Mouse (Mus musculus): ENCODE measurements at regions not wholly inside any gene's neighbourhood (a gene's known extent, or its start where the extent isn't known, plus 50 kb on each side); places are given as distances from the start of the nearest gene placed in this dataset.

- ATAC-seq (ENCODE audit: low TSS enrichment) = no peak
These were observed 216.0 kb upstream of the Fut9 start for GRCm38 (mm10) chr4:26016071-26016470.

- ATAC-seq (ENCODE audit: low TSS enrichment) = no peak
These were observed 200.3 kb upstream of the Fut9 start for GRCm38 (mm10) chr4:26000364-26000763.

- no peak for ATAC-seq (ENCODE audit: low TSS enrichment)
These were observed 198.5 kb upstream of the Fut9 start for GRCm38 (mm10) chr4:25998561-25998960.

GRCm38 (mm10) chr4:25955696-25956348, 155.8 kb upstream of the Fut9 start:
- ATAC-seq (ENCODE audit: low TSS enrichment) = peak; percentile 100

- no peak for ATAC-seq (ENCODE audit: low TSS enrichment)
These were observed 132.5 kb upstream of the Fut9 start for GRCm38 (mm10) chr4:25932546-25932945.

- ATAC-seq (ENCODE audit: low TSS enrichment) = no peak
These were observed 95.4 kb upstream of the Fut9 start for GRCm38 (mm10) chr4:25895381-25895980.

- ATAC-seq (ENCODE audit: low TSS enrichment) = no peak
These were observed 92.0 kb upstream of the Fut9 start for GRCm38 (mm10) chr4:25891888-25892661.
